Mouse (Mus musculus) heart, embryonic 12.5 days (tissue): ENCODE measurements around the gene Tti1. TPM values are rescaled to one million over a fixed set of nuclear protein-coding genes. Genes with fewer than 3 reads are reported as not detected.
"Not testable (repeated sequence)": the region's sequence is repeated elsewhere in the genome, so short reads cannot be mapped to it uniquely, and the experiment has no call there.

Experiments
- ATAC-seq: fragments of 200-750 bp; cut with Nextera tagmentation; 2 replicates; pipeline ENCODE4 v1.8.0; 2017; ENCODE audit warnings: moderate TSS enrichment, moderate library complexity; ENCODE audit not compliant: insufficient number of reproducible peaks, low FRiP score
- H3K27ac ChIP-seq: fragments of 300-500 bp; sonication (generic); 2 replicates; pipeline ENCODE4 v1.5.1; 2016; ENCODE audit warnings: mild to moderate bottlenecking, moderate library complexity; ENCODE audit not compliant: poor library complexity, severe bottlenecking
- H3K27me3 ChIP-seq: fragments of 300-500 bp; sonication (generic); replicated peaks from 2 replicates; pipeline ENCODE4 v1.6.1; 2016; ENCODE audit warnings: mild to moderate bottlenecking, moderate library complexity
- H3K36me3 ChIP-seq: fragments of 300-500 bp; sonication (generic); 2 replicates; pipeline ENCODE4 v1.6.1; 2016; ENCODE audit warnings: mild to moderate bottlenecking, moderate library complexity
- H3K4me1 ChIP-seq: fragments of 300-500 bp; sonication (generic); replicated peaks from 2 replicates; pipeline ENCODE4 v1.6.1; 2016; ENCODE audit warnings: mild to moderate bottlenecking
- H3K4me2 ChIP-seq: fragments of 300-500 bp; sonication (generic); 2 replicates; pipeline ENCODE4 v1.6.1; 2016; ENCODE audit warnings: mild to moderate bottlenecking, moderate library complexity
- H3K4me3 ChIP-seq: fragments of 300-500 bp; sonication (generic); 2 replicates; pipeline ENCODE4 v1.5.1; 2016; ENCODE audit warnings: mild to moderate bottlenecking
- H3K9ac ChIP-seq: fragments of 300-500 bp; sonication (generic); 2 replicates; pipeline ENCODE4 v1.6.1; 2016; ENCODE audit warnings: mild to moderate bottlenecking, moderate library complexity
- H3K9me3 ChIP-seq: fragments of 300-500 bp; sonication (generic); replicated peaks from 2 replicates; pipeline ENCODE4 v1.6.1; 2016; ENCODE audit warnings: mild to moderate bottlenecking, moderate library complexity
- WGBS: fragments of 180-500 bp; shearing (Covaris S2); methylation state at CpG from one replicate; pipeline ENCODE4 v1.1.7; 2016; 5-methylcytosine and 5-hydroxymethylcytosine counted together
- polyA plus RNA-seq: library from polyadenylated mRNA; unstranded; fragments of >200 nt; fragmentation: Nextera tagmentation; extraction: Ambion mirVana; gene quantifications from 2 replicates; pipeline ENCODE4 v1.2.1, GENCODE M21; 2016

The Tti1 gene
- polyA plus RNA-seq, 1 experiment from 2014 or later = 28.1 TPM

DNA sequence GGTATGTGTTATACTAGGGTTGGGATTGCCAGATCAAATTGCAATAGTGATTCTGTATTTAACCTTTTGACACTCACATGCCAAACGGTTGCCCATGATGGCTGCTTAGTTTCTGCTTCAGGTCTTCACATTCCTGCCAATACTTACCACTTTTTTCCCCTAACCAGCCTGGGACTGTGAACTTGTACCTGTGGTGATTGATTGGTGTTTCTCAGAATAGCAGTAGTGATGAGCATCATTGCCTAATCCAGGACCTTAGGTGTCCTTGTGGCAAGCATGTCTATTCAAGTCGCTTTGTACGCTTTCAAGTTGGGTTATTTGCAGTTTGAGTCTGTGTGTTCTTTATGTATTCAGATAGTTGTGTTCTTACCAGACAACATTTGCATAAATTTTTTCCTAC is 34.8 kb upstream of the Tti1 start:
- no peak overlapping the region for H3K27ac ChIP-seq
- no peak overlapping the region for H3K4me2 ChIP-seq
- no peak overlapping the region for H3K9ac ChIP-seq
- 91% methylated on average over 3 of the region's 3 CpGs for WGBS
- H3K9me3 ChIP-seq = no peaks in the 10 kb centered on the region
- no peak overlapping the region for H3K4me3 ChIP-seq
- peaks cover 47% of the 10 kb centered on the region for H3K36me3 ChIP-seq
- no peaks in the 10 kb centered on the region for H3K27me3 ChIP-seq
- no peak for ATAC-seq
- peaks cover 36% of the 10 kb centered on the region for H3K4me1 ChIP-seq

DNA sequence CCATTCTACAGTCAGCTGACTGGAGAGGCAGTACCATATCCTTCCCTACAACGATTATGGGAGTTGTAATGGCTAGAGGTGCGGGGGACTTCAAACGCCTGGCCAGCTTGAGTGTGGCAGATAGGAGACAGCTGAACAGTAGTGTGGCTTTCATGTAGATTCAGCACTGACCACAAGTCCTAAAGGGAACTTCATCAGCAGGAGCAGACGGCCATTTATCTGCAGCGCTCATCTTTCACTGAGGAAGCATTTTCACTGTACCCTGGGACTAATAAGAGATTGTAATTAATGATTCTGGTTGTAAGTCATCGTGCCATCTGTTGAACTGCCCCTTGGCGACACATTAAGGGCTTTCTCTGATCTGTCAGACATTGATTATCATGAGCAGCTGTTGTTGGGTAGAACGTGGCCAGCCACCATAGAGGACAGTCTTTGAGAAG is 31.5 kb upstream of the Tti1 start:
- Histone ChIP-seq H3K4me2 (no peak overlapping the region), H3K9me3 (no peaks in the 10 kb centered on the region), H3K4me1 (peaks cover 13% of the 10 kb centered on the region), H3K9ac (no peak overlapping the region), H3K4me3 (no peak overlapping the region), H3K27me3 (no peaks in the 10 kb centered on the region), H3K27ac (no peak overlapping the region; the same call in 1 of the 2 replicates), H3K36me3 (peaks cover 66% of the 10 kb centered on the region)
- WGBS = 70% methylated on average over 8 of the region's 8 CpGs
- no peak for ATAC-seq

GRCm38 (mm10) chr2:158058534-158058933 is 30.3 kb upstream of the Tti1 start:
- H3K27me3 ChIP-seq = no peaks in the 10 kb centered on the region
- WGBS = 92% methylated on average over 10 of the region's 10 CpGs
- H3K27ac ChIP-seq = no peak overlapping the region
- ATAC-seq = no peak
- no peaks in the 10 kb centered on the region for H3K9me3 ChIP-seq
- no peak overlapping the region for H3K9ac ChIP-seq
- H3K4me3 ChIP-seq = no peak overlapping the region
- peaks cover 71% of the 10 kb centered on the region for H3K36me3 ChIP-seq
- H3K4me2 ChIP-seq = no peak overlapping the region
- 0 out of 2 replicates have a peak, but pooled peaks cover 4% of the 10 kb centered on the region for H3K4me1 ChIP-seq

- Histone ChIP-seq H3K9ac (no peak overlapping the region), H3K27me3 (no peaks in the 10 kb centered on the region), H3K4me3 (no peak overlapping the region), H3K9me3 (no peaks in the 10 kb centered on the region), H3K4me2 (no peak overlapping the region), H3K27ac (no peak overlapping the region), H3K4me1 (peaks cover 8% of the 10 kb centered on the region), H3K36me3 (peaks cover 76% of the 10 kb centered on the region)
- WGBS = 90% methylated on average over 3 of the region's 3 CpGs
- ATAC-seq = no peak
Observed at GRCm38 (mm10) chr2:158057030-158057429, 28.8 kb upstream of the Tti1 start.

DNA sequence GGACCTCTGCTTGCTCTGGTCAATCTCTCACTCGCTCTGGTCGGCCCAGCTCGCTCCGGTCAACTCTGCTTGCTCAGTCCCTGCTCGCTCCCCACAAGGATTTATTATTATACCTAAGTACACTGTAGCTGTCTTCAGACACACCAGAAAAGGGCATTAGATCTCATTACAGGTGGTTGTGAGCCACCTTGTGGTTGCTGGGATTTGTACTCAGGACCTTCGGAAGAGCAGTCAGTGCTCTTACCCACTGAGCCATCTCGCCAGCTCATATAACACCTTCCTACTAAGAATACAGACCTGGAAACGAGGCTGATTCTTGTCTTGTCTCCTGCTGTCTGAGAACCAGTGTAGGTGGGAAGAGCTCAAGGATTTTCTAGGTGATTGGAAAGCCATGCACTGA is 27.1 kb upstream of the Tti1 start:
- Histone ChIP-seq H3K36me3 (peaks cover 70% of the 10 kb centered on the region), H3K4me1 (peaks cover 15% of the 10 kb centered on the region)
- 86% methylated on average over 8 of the region's 8 CpGs for WGBS
- not testable (repeated sequence) for H3K9ac ChIP-seq, H3K9me3 ChIP-seq, H3K4me2 ChIP-seq, ATAC-seq, H3K4me3 ChIP-seq, H3K27ac ChIP-seq, H3K27me3 ChIP-seq

DNA sequence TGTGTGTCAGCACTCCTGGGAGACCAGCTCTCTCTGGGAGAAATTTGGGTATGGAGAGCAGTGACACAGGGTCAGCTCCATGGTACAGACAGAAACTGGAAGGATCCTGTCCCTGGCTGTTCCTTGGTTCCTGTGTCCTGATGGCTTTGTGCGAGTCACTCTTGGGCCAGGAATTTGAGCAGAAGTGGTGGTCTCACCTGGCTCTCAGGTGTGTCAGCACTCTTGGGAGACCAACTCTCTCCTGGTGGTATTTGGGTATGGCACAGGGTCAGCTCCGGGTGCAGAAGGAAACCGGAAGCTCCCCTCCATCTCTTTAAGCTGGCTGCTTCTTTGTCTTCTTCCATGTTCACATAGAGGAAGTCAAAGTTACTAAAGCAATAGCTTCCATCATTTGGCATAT is 26.4 kb upstream of the Tti1 start:
- peaks cover 68% of the 10 kb centered on the region for H3K36me3 ChIP-seq
- ATAC-seq = no peak
- no peaks in the 10 kb centered on the region for H3K27me3 ChIP-seq
- peaks cover 15% of the 10 kb centered on the region for H3K4me1 ChIP-seq
- no peak overlapping the region for H3K4me3 ChIP-seq
- WGBS = 89% methylated on average over 3 of the region's 3 CpGs
- H3K4me2 ChIP-seq = no peak overlapping the region
- no peak overlapping the region for H3K27ac ChIP-seq
- no peaks in the 10 kb centered on the region for H3K9me3 ChIP-seq
- H3K9ac ChIP-seq = no peak overlapping the region

DNA sequence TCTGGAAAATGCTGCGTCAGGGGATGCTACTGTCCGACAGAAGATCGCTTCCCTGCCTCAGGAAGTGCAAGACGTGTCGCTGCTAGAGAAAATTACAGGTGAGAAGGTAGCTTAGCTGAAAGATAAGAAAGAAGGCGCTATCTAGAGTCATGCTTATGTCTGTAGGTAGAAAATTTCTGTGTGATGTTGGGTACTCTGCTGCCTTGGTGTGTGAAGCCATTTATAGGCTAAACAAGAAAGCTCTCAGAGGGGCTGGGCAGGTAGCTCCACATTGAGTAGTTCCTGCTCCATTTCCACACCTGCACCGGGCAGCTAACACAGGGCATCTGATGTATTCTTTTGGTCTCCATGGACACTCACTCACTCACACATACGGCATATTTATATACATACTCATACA is 21.9 kb upstream of the Tti1 start:
- no peak overlapping the region for H3K9ac ChIP-seq
- ATAC-seq = no peak
- no peak overlapping the region for H3K4me2 ChIP-seq
- H3K4me1 ChIP-seq = peaks cover 11% of the 10 kb centered on the region
- H3K27me3 ChIP-seq = no peaks in the 10 kb centered on the region
- peaks cover 60% of the 10 kb centered on the region for H3K36me3 ChIP-seq
- 95% methylated on average over 8 of the region's 8 CpGs for WGBS
- H3K9me3 ChIP-seq = no peaks in the 10 kb centered on the region
- no peak overlapping the region for H3K27ac ChIP-seq
- H3K4me3 ChIP-seq = no peak overlapping the region

DNA sequence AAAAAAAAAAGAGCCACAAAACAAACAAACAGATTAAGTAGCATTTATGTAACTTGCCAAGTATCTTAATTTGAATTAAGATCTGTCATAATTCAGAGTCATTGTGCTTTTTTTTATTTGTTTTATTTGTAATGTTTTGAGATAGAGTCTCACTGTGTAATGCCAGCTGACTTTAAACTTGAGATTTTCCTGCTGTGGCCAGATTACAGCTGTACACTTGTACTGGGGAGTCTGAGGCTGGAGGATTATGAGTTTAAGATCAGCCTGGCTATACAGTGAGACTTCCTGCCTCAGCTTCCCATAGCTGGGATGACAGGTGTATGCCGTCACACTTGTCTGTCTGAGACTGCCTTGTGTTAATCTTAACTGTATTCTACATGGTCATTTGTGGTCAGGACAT is 20.5 kb upstream of the Tti1 start:
- no peaks in the 10 kb centered on the region for H3K27me3 ChIP-seq
- H3K36me3 ChIP-seq = peaks cover 65% of the 10 kb centered on the region
- no peak overlapping the region for H3K4me2 ChIP-seq
- no peaks in the 10 kb centered on the region for H3K9me3 ChIP-seq
- no peak overlapping the region for H3K9ac ChIP-seq
- 97% methylated on average over 1 of the region's 1 CpGs for WGBS
- no peak for ATAC-seq
- H3K27ac ChIP-seq = no peak overlapping the region
- peaks cover 11% of the 10 kb centered on the region for H3K4me1 ChIP-seq
- no peak overlapping the region for H3K4me3 ChIP-seq

- Histone ChIP-seq H3K9ac (no peak overlapping the region), H3K27me3 (no peaks in the 10 kb centered on the region), H3K9me3 (no peaks in the 10 kb centered on the region), H3K4me2 (no peak overlapping the region), H3K4me3 (no peak overlapping the region), H3K36me3 (peaks cover 72% of the 10 kb centered on the region), H3K4me1 (peaks cover 11% of the 10 kb centered on the region), H3K27ac (no peak overlapping the region)
- no peak for ATAC-seq
- WGBS = 46% methylated on average over 3 of the region's 3 CpGs
Observed at GRCm38 (mm10) chr2:158047903-158048302, 19.7 kb upstream of the Tti1 start.

GRCm38 (mm10) chr2:158046186-158046585 is 18.0 kb upstream of the Tti1 start:
- Histone ChIP-seq H3K9me3 (no peaks in the 10 kb centered on the region), H3K4me1 (0 out of 2 replicates have a peak, but pooled peaks cover 3% of the 10 kb centered on the region), H3K27me3 (no peaks in the 10 kb centered on the region), H3K4me3 (no peak overlapping the region), H3K27ac (no peak overlapping the region), H3K4me2 (no peak overlapping the region), H3K9ac (no peak overlapping the region), H3K36me3 (peaks cover 65% of the 10 kb centered on the region)
- 75% methylated on average over 4 of the region's 4 CpGs for WGBS
- no peak for ATAC-seq

DNA sequence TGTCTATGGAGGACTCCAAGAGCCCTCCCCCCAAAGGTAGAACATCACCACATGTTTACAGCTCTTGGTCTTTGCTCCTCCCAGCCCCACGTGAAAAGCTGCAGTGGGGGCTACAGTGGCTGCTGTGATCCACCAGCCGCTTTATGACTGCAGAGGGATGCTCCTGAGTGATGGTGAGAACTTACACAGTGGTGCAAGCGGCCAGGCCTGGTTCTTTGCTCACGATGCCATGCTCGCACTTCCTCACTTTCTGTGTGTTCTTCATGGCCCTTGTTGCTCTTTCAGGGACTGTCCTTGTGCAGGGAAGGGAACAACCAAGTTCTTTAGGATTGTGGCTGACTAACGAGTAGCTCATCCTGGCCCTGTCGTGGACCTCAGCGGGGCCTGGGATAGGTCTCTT is 15.3 kb upstream of the Tti1 start:
- H3K4me3 ChIP-seq = no peak overlapping the region
- H3K4me2 ChIP-seq = no peak overlapping the region
- 0 out of 2 replicates have a peak, but pooled peaks cover 4% of the 10 kb centered on the region for H3K4me1 ChIP-seq
- no peaks in the 10 kb centered on the region for H3K9me3 ChIP-seq
- H3K9ac ChIP-seq = no peak overlapping the region
- peaks cover 67% of the 10 kb centered on the region for H3K36me3 ChIP-seq
- H3K27ac ChIP-seq = no peak overlapping the region
- 90% methylated on average over 8 of the region's 8 CpGs for WGBS
- H3K27me3 ChIP-seq = no peaks in the 10 kb centered on the region
- ATAC-seq = no peak

GRCm38 (mm10) chr2:158040396-158040795 is 12.2 kb upstream of the Tti1 start:
- 69% methylated on average over 2 of the region's 2 CpGs for WGBS
- no peaks in the 10 kb centered on the region for H3K27me3 ChIP-seq
- H3K4me1 ChIP-seq = peaks cover 20% of the 10 kb centered on the region
- H3K4me2 ChIP-seq = no peak overlapping the region
- H3K36me3 ChIP-seq = peaks cover 57% of the 10 kb centered on the region
- H3K4me3 ChIP-seq = no peak overlapping the region
- no peak overlapping the region for H3K9ac ChIP-seq
- ATAC-seq = no peak
- H3K9me3 ChIP-seq = no peaks in the 10 kb centered on the region
- H3K27ac ChIP-seq = no peak overlapping the region
